8 mouse cellular contexts compared by ENCODE assay signal in the genomic region with DNA sequence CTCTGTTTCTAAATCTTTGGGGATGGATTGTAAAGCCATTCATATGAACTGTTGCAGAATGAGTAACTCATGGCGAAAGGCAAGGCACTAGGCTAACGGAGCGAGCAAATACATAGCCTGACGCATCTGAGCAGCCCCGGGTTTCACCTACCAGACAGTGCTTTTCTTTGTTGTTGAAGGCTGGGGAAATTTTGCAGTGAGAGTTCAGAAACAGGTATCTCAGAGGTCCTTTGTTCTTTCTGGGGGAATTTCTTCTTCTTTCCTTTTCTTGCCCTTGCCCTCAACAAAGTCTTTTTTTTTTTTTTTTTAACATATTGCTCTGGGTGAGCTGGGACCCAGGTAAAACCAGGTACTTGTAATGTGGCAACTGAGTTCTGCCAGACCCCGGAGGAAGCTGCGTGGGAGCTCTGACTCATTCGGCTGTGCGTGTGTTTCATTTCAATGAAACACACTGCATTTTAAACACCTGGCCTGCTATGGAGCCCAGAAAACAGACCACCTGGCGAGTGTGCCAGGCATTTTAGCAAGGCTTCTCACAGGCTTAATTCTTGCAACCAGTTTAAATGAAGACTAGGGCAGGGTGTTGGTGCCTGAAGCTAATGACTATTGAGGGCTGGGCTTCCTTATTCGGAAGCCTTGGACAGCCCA. TPM values are rescaled to one million over a fixed set of nuclear protein-coding genes. Genes with fewer than 3 reads are reported as not detected.
DNase-seq lines count a peak whose midpoint lies in the region; ATAC-seq and TF ChIP-seq lines count a peak whose summit lies in the region.

TSS of gene Plagl1 (plus strand) at position 484 of the 648 bp plus-strand sequence.

- TF ChIP-seq CTCF in brain, embryonic 14.5 days (IDR thresholded peaks at IDR 0.05; ENCODE audit: borderline replicate concordance, extremely low read depth, insufficient read depth, insufficient read length): no peak
- no peak for TF ChIP-seq CTCF in stomach, postnatal 0 days (IDR thresholded peaks at IDR 0.05; ENCODE audit: low read depth)

- WGBS in kidney, embryonic 14.5 days: 63% methylated on average over 11 of the region's 11 CpGs
- WGBS in hindbrain, embryonic 11.5 days: 55% methylated on average over 11 of the region's 11 CpGs
- WGBS in limb, embryonic 11.5 days: 45% methylated on average over 11 of the region's 11 CpGs
- 69% methylated on average over 11 of the region's 11 CpGs for WGBS in stomach, postnatal 0 days

- no peak for DNase-seq in kidney, postnatal 14 days
- peak; percentile 14 for DNase-seq in brain, embryonic 14.5 days (ENCODE audit: low read depth)
- no peak for DNase-seq in hindbrain, embryonic 11.5 days (ENCODE audit: low spot score)
- peak; percentile 31 for DNase-seq in limb, embryonic 11.5 days (ENCODE audit: low spot score)
- no peak for DNase-seq in stomach, postnatal 0 days (ENCODE audit: low spot score)
- DNase-seq in urinary bladder, postnatal 14 days (ENCODE audit: low spot score): no peak
- DNase-seq in cerebellum, adult 11 months: no peak

- H3K9me3 ChIP-seq in kidney, embryonic 14.5 days (ENCODE audit: control insufficient read depth, low read length): no peaks in the 10 kb centered on the region
- H3K9me3 ChIP-seq in hindbrain, embryonic 11.5 days (ENCODE audit: control insufficient read depth, low read length): no peaks in the 10 kb centered on the region
- no peaks in the 10 kb centered on the region for H3K9me3 ChIP-seq in limb, embryonic 11.5 days (ENCODE audit: control insufficient read depth, low read length)
- H3K9me3 ChIP-seq in stomach, postnatal 0 days (ENCODE audit: control insufficient read depth, low read length): no peaks in the 10 kb centered on the region

- no peak for ATAC-seq in kidney, embryonic 14.5 days (ENCODE audit: low FRiP score, low TSS enrichment)
- ATAC-seq in hindbrain, embryonic 11.5 days (ENCODE audit: low FRiP score): no peak
- no peak for ATAC-seq in limb, embryonic 11.5 days (ENCODE audit: insufficient number of reproducible peaks, low FRiP score, low TSS enrichment, low read depth)
- ATAC-seq in stomach, postnatal 0 days (ENCODE audit: low FRiP score, low TSS enrichment): 0 out of 2 replicates have a peak, but pooled peaks have one; percentile 29

- no peak for TF ChIP-seq EP300 in stomach, postnatal 0 days (optimal IDR thresholded peaks at IDR 0.05)

- H3K4me1 ChIP-seq in kidney, embryonic 14.5 days (ENCODE audit: control insufficient read depth, insufficient read depth, low read length): peaks cover 8% of the 10 kb centered on the region; the same call in 1 of the 2 replicates
- no peaks in the 10 kb centered on the region; the same call in 1 of the 2 replicates for H3K4me1 ChIP-seq in hindbrain, embryonic 11.5 days (replicated peaks; ENCODE audit: control insufficient read depth, insufficient read depth, low read length)
- H3K4me1 ChIP-seq in limb, embryonic 11.5 days (ENCODE audit: control insufficient read depth, insufficient read depth, low read length): 0 out of 2 replicates have a peak, but pooled peaks cover 5% of the 10 kb centered on the region
- H3K4me1 ChIP-seq in stomach, postnatal 0 days (replicated peaks; ENCODE audit: control insufficient read depth, insufficient read depth): no peaks in the 10 kb centered on the region; the same call in 1 of the 2 replicates

- peak within 1 kb of the TSS; percentile 47 for H3K9ac ChIP-seq in kidney, embryonic 14.5 days (ENCODE audit: low read depth, low read length)
- peak within 1 kb of the TSS; percentile 55; the same call in 1 of the 2 replicates for H3K9ac ChIP-seq in hindbrain, embryonic 11.5 days (ENCODE audit: low read depth, low read length)
- H3K9ac ChIP-seq in limb, embryonic 11.5 days (ENCODE audit: low read length): peak within 1 kb of the TSS; percentile 60
- H3K9ac ChIP-seq in stomach, postnatal 0 days (ENCODE audit: low read length): peak within 1 kb of the TSS; percentile 23; the same call in 1 of the 2 replicates

- H3K36me3 ChIP-seq in kidney, embryonic 14.5 days (ENCODE audit: control insufficient read depth, insufficient read depth, low read length): no peaks in the 10 kb centered on the region
- no peaks in the 10 kb centered on the region for H3K36me3 ChIP-seq in hindbrain, embryonic 11.5 days (ENCODE audit: control insufficient read depth, insufficient read depth, low read length)
- no peaks in the 10 kb centered on the region for H3K36me3 ChIP-seq in limb, embryonic 11.5 days (ENCODE audit: control insufficient read depth, insufficient read depth, low read length)
- no peaks in the 10 kb centered on the region for H3K36me3 ChIP-seq in stomach, postnatal 0 days (ENCODE audit: control insufficient read depth, insufficient read depth, low read length)

- peak within 1 kb of the TSS; percentile 34 for H3K4me3 ChIP-seq in kidney, embryonic 14.5 days (ENCODE audit: low read length)
- H3K4me3 ChIP-seq in hindbrain, embryonic 11.5 days (ENCODE audit: low read depth, low read length): peak within 1 kb of the TSS; percentile 38
- H3K4me3 ChIP-seq in limb, embryonic 11.5 days (ENCODE audit: low read depth, low read length): peak within 1 kb of the TSS; percentile 37
- peak within 1 kb of the TSS; percentile 29 for H3K4me3 ChIP-seq in stomach, postnatal 0 days (ENCODE audit: low read depth, low read length)

- no peak within 1 kb of the TSS for H3K27ac ChIP-seq in kidney, embryonic 14.5 days (ENCODE audit: low read depth, low read length)
- H3K27ac ChIP-seq in hindbrain, embryonic 11.5 days (ENCODE audit: low read depth, low read length): no peak within 1 kb of the TSS
- H3K27ac ChIP-seq in limb, embryonic 11.5 days (replicated peaks; ENCODE audit: low read depth, low read length): no peak within 1 kb of the TSS
- H3K27ac ChIP-seq in stomach, postnatal 0 days (replicated peaks): no peak within 1 kb of the TSS

- H3K4me2 ChIP-seq in kidney, embryonic 14.5 days (replicated peaks; ENCODE audit: low read depth, low read length): peak within 1 kb of the TSS; percentile 61
- peak within 1 kb of the TSS; percentile 75 for H3K4me2 ChIP-seq in hindbrain, embryonic 11.5 days (replicated peaks; ENCODE audit: low read depth, low read length)
- H3K4me2 ChIP-seq in limb, embryonic 11.5 days (ENCODE audit: low read depth, severe bottlenecking): peak within 1 kb of the TSS; percentile 85
- H3K4me2 ChIP-seq in stomach, postnatal 0 days (replicated peaks; ENCODE audit: low read depth): peak within 1 kb of the TSS; percentile 52

- H3K27me3 ChIP-seq in kidney, embryonic 14.5 days (ENCODE audit: control insufficient read depth, insufficient read depth, low read length): peaks cover 10% of the 10 kb centered on the region; the same call in 1 of the 2 replicates
- peaks cover 21% of the 10 kb centered on the region for H3K27me3 ChIP-seq in hindbrain, embryonic 11.5 days (ENCODE audit: control insufficient read depth, insufficient read depth, low read length)
- peaks cover 18% of the 10 kb centered on the region for H3K27me3 ChIP-seq in limb, embryonic 11.5 days (ENCODE audit: control insufficient read depth, insufficient read depth, low read length)
- peaks cover 3% of the 10 kb centered on the region; the same call in 1 of the 2 replicates for H3K27me3 ChIP-seq in stomach, postnatal 0 days (ENCODE audit: control insufficient read depth, insufficient read depth, low read length)

- no peak for TF ChIP-seq POLR2A in brain, embryonic 14.5 days (IDR thresholded peaks at IDR 0.05; ENCODE audit: borderline replicate concordance, extremely low read depth, insufficient read depth, insufficient read length, poor library complexity, severe bottlenecking)

RNA-seq across cellular contexts. Expression of gene Plagl1, which starts in this region (rescaled TPM):
- 116 and 125 TPM in 2 replicates for polyA plus RNA-seq in kidney, embryonic 14.5 days (2014; fragmentation: Nextera tagmentation; extraction: Ambion mirVana)
- polyA plus RNA-seq in brain, embryonic 14.5 days (2012; rRNA removed): 103 and 125 TPM in 2 replicates
- 94.8 and 98.9 TPM in 2 replicates for polyA plus RNA-seq in hindbrain, embryonic 11.5 days (2014; fragmentation: Nextera tagmentation; extraction: Ambion mirVana)
- 74.5 and 74.9 TPM in 2 replicates for polyA plus RNA-seq in limb, embryonic 11.5 days (2014; fragmentation: Nextera tagmentation; extraction: Ambion mirVana)
- polyA plus RNA-seq in stomach, postnatal 0 days (2015; fragmentation: Nextera tagmentation; extraction: Ambion mirVana): 81.0 and 99.4 TPM in 2 replicates

Comparison
In these comparisons a context has a peak if more than half of its experiments do, and no peak if none do; other contexts are left out.
1. DNase-seq: peak in brain, embryonic 14.5 days (single experiment) and limb, embryonic 11.5 days (single experiment); none in kidney, postnatal 14 days (single experiment), hindbrain, embryonic 11.5 days (single experiment), stomach, postnatal 0 days (single experiment), urinary bladder, postnatal 14 days (single experiment) and cerebellum, adult 11 months (single experiment).
2. Peak in every context shown above with its lines, with median percentiles within 50 percentile points of each other: H3K4me2 ChIP-seq, H3K4me3 ChIP-seq and H3K9ac ChIP-seq.